Mouse (Mus musculus) kidney, adult 2 months (tissue): ENCODE measurements around the gene Nxnl1.

Source experiments
- CTCF ChIP-seq: fragments of 200-500 bp; conservative IDR thresholded peaks from 2 replicates; pipeline ENCODE4 v1.5.1; 2011; ENCODE audit warnings: low read depth, mild to moderate bottlenecking, control low read depth, low read length, moderate library complexity, mixed read lengths; ENCODE audit not compliant: insufficient read depth, insufficient read length
- POLR2A ChIP-seq: fragments of 200-500 bp; IDR thresholded peaks from one replicate; pipeline ENCODE4 v1.6.1; 2011; ENCODE audit warnings: low read depth, low read length, control low read depth

DNA sequence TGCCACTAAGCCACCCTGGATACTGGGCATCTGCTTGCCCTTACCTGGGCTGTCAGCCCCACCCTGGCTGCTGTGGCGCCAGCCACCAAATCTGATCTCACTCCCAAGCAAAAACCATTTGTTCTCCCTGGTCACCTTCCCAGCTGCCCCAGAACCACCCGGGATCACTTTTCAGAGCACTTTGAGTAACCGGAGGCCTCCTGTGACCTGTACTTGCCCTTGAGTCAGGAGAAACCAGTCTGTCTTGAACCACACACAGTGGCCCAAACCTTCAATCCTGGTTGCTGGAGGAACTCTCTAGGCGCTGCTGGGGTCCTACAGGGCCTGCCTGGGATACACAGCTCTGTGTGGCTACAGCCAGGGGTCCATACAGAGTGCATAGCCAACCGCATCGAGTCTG, 13.6 kb downstream of the Nxnl1 start:
- TF ChIP-seq CTCF (no peak), POLR2A (no peak)
